Mouse (Mus musculus): Measurements from ENCODE around the gene 1810043G02Rik. TPM values are rescaled to one million over a fixed set of nuclear protein-coding genes. Genes with fewer than 3 reads are reported as not detected.
"Not testable (repeated sequence)": the region's sequence is repeated elsewhere in the genome, so short reads cannot be mapped to it uniquely, and the experiment has no call there.

Gene 1810043G02Rik
- 14.6 TPM for polyA plus RNA-seq (2012; fragmentation: generic; extraction: Trizol)
- long read RNA-seq, experiment 1, partial matches to known transcripts = 2 of 9 reads
- long read RNA-seq, experiment 1, other reads (novel, unspliced or antisense) = 7 of 9 reads
- long read RNA-seq, experiment 2, partial matches to known transcripts = 1 of 12 reads
- long read RNA-seq, experiment 2, other reads (novel, unspliced or antisense) = 10 of 12 reads

DNA sequence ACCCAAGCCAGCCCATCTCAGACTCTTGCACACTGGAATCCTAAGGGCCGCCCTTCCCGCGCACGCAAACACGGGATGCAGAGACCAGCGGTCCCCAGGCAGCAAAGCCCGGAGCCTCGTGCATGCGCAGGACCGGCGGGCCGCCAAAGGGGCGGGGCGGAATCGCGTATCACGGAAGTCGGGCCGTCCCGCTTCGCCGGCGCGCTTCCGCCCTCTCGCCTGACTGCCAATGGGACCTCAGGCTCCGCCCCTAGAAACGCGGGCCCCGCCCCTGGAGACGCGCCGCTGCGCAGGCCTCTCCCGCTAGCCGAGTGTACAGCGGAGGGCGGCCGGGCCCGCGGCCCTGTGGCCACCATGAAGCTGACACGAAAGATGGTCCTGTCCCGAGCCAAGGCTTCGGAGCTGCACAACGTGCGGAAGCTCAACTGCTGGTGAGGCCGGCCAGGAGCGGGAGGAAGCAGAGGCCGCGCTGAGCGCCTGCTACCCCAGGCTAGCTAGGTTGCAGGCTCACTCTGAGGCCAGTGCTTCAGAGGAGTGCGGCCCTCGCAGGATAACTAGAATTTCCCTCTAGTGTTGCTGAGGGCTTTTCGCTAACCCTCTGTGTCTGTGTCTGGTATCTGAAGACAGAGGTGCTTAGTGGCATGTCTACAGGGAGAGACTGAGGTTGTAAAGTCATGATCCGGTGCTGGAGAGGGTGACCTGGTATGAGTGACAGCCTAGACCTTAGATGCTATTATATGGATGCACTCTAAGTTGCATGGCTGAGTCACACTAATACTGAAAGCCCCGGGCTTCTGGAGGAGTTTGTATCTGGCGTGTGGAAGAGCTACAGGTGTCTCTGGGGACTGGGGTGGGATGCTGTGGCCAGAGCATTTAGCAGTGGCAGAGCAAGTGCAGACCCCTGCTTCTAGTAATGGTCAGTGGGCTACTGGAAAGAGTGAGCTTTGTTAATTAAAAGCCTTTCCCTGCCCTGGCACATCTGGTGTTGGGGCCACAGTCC lies at the start of gene 1810043G02Rik:
1810043G02Rik (plus strand) TSS at position 174 of the 1,000 bp plus-strand sequence.
- Histone ChIP-seq H3K4me3 (ENCODE audit: insufficient read depth, poor library complexity, severe bottlenecking) (peak within 1 kb of the TSS; percentile 53), H3K79me2 (ENCODE audit: control insufficient read depth, insufficient read depth) (peaks cover 5% of the 10 kb centered on the region), H3K79me3 (ENCODE audit: low read depth) (no peaks in the 10 kb centered on the region), H3K27me3 (ENCODE audit: control insufficient read depth, insufficient read depth, insufficient read length) (no peaks in the 10 kb centered on the region), H3ac (ENCODE audit: control insufficient read depth, insufficient read length, low read depth) (peak within 1 kb of the TSS; percentile 98), H3K36me3 (ENCODE audit: control insufficient read depth, insufficient read depth) (peaks cover 3% of the 10 kb centered on the region)
- TF ChIP-seq USF1 (IDR thresholded peaks at IDR 0.05; ENCODE audit: low read depth) = no peak
- no peak for TF ChIP-seq MYOG (IDR thresholded peaks at IDR 0.05; ENCODE audit: control insufficient read depth, extremely low read depth, insufficient read length)
- no peak for TF ChIP-seq FOSL1 (IDR thresholded peaks at IDR 0.05; ENCODE audit: insufficient read depth, low read length, poor library complexity, severe bottlenecking)
- peak; percentile 76 for TF ChIP-seq MAX (IDR thresholded peaks at IDR 0.05)
- TF ChIP-seq CEBPB (IDR thresholded peaks at IDR 0.05; ENCODE audit: low read depth) = no peak
- TF ChIP-seq MYOD1 (IDR thresholded peaks at IDR 0.05; ENCODE audit: control insufficient read depth, insufficient read length, low read depth) = no peak
- TF ChIP-seq CTCF (IDR thresholded peaks at IDR 0.05; ENCODE audit: control insufficient read depth, insufficient read depth, insufficient read length) = no peak

DNA sequence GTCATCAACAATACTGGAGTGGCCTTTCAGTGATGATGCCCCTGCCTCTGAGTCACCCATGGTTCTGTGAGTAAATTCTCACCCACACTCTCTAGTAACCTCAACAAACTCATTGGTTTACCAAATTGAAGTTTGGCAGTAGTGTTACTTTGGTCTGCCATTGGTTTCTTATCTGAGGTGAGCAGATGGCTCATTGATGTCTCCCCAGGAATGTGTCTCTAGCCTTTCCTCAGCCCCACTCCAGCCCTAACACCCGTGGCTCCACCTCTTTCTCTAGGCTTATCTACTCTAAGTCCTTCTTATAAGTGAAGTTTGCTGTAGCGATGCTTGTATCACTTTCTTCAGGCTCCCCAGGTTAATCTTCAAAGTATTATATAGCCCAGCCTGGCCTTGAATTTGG lies 38.6 kb upstream of the 1810043G02Rik start:
- Histone ChIP-seq H3K79me2 (ENCODE audit: control insufficient read depth, insufficient read depth) (no peaks in the 10 kb centered on the region), H3K79me3 (ENCODE audit: low read depth) (no peaks in the 10 kb centered on the region), H3K36me3 (ENCODE audit: control insufficient read depth, insufficient read depth) (no peaks in the 10 kb centered on the region), H3K27me3 (ENCODE audit: control insufficient read depth, insufficient read depth, insufficient read length) (peaks cover 16% of the 10 kb centered on the region), H3K4me3 (ENCODE audit: insufficient read depth, poor library complexity, severe bottlenecking) (no peak overlapping the region), H3ac (ENCODE audit: control insufficient read depth, insufficient read length, low read depth) (no peak overlapping the region)
- TF ChIP-seq MAX (IDR thresholded peaks at IDR 0.05) (no peak), MYOG (IDR thresholded peaks at IDR 0.05; ENCODE audit: control insufficient read depth, extremely low read depth, insufficient read length) (no peak), CEBPB (IDR thresholded peaks at IDR 0.05; ENCODE audit: low read depth) (no peak), CTCF (IDR thresholded peaks at IDR 0.05; ENCODE audit: control insufficient read depth, insufficient read depth, insufficient read length) (no peak), MYOD1 (IDR thresholded peaks at IDR 0.05; ENCODE audit: control insufficient read depth, insufficient read length, low read depth) (no peak), USF1 (IDR thresholded peaks at IDR 0.05; ENCODE audit: low read depth) (no peak), FOSL1 (IDR thresholded peaks at IDR 0.05; ENCODE audit: insufficient read depth, low read length, poor library complexity, severe bottlenecking) (no peak)

DNA sequence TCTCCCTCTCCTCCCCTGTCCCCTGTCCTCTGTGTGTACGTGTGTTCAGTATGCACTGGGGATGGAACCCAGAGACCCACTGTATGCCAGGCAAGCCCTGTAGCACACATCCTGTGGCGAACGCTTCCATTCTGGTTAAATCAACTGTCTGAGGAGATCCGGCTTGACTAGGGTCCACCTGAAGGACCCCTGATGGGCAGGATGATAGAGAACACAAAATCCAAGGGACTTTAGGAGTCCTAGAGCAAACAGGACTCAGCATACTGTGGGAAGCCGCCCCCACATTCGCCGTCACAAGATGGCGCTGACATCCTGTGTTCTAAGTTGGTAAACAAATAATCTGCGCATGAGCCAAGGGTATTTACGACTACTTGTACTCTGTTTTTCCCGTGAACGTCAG lies 27.9 kb upstream of the 1810043G02Rik start:
- H3K27me3 ChIP-seq (ENCODE audit: control insufficient read depth, insufficient read depth, insufficient read length) = peaks cover 11% of the 10 kb centered on the region
- not testable (repeated sequence) for H3K4me3 ChIP-seq (ENCODE audit: insufficient read depth, poor library complexity, severe bottlenecking); H3K79me2 ChIP-seq (ENCODE audit: control insufficient read depth, insufficient read depth); H3K36me3 ChIP-seq (ENCODE audit: control insufficient read depth, insufficient read depth); H3K79me3 ChIP-seq (ENCODE audit: low read depth); H3ac ChIP-seq (ENCODE audit: control insufficient read depth, insufficient read length, low read depth)

DNA sequence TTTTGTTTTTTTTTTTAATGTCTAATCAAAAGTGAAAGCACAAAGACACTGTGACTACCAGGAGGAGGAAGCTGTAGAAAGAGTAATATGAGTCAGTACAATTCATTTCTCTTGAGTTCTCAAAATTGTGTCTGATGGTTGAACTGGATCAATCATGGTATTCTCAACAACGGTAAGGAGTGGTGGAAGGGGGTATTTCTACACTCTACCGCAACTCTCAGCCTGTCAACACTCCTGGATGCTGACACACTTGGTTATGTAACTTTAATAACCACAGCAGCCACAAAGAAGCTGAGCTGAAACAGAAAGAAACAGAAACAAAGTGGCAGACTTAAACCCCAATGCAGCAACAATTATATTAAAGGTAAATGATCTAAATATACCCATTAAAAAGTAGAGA lies 15.6 kb upstream of the 1810043G02Rik start:
- H3K27me3 ChIP-seq (ENCODE audit: control insufficient read depth, insufficient read depth, insufficient read length) = peaks cover 7% of the 10 kb centered on the region
- H3K79me2 ChIP-seq (ENCODE audit: control insufficient read depth, insufficient read depth) = no peaks in the 10 kb centered on the region
- no peak for TF ChIP-seq CTCF (IDR thresholded peaks at IDR 0.05; ENCODE audit: control insufficient read depth, insufficient read depth, insufficient read length)
- TF ChIP-seq MAX (IDR thresholded peaks at IDR 0.05) = no peak
- TF ChIP-seq MYOG (IDR thresholded peaks at IDR 0.05; ENCODE audit: control insufficient read depth, extremely low read depth, insufficient read length) = no peak
- no peaks in the 10 kb centered on the region for H3K36me3 ChIP-seq (ENCODE audit: control insufficient read depth, insufficient read depth)
- no peak overlapping the region for H3K4me3 ChIP-seq (ENCODE audit: insufficient read depth, poor library complexity, severe bottlenecking)
- H3ac ChIP-seq (ENCODE audit: control insufficient read depth, insufficient read length, low read depth) = no peak overlapping the region
- no peaks in the 10 kb centered on the region for H3K79me3 ChIP-seq (ENCODE audit: low read depth)

DNA sequence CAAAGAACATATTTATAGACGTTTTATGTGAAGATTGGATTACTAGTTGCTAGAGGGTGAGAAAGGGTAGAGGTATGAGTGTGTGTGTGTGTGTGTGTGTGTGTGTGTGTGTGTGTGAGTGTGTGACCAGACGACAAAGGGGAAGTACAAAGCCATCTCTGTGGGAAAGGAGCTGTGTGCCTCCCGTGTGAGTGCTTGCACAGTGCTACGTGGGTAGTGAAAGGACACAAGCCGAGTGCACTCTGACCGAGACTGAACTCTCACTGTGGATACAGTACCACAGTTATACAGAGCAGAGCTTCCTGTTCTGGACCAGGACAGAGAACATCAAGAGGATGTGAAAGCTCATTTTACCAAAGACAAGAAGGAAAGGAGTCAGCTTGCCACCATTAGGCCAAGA lies 14.4 kb upstream of the 1810043G02Rik start:
- Histone ChIP-seq H3K79me3 (ENCODE audit: low read depth) (no peaks in the 10 kb centered on the region), H3K27me3 (ENCODE audit: control insufficient read depth, insufficient read depth, insufficient read length) (peaks cover 20% of the 10 kb centered on the region), H3ac (ENCODE audit: control insufficient read depth, insufficient read length, low read depth) (no peak overlapping the region), H3K4me3 (ENCODE audit: insufficient read depth, poor library complexity, severe bottlenecking) (no peak overlapping the region), H3K36me3 (ENCODE audit: control insufficient read depth, insufficient read depth) (no peaks in the 10 kb centered on the region), H3K79me2 (ENCODE audit: control insufficient read depth, insufficient read depth) (no peaks in the 10 kb centered on the region)
- no peak for TF ChIP-seq MYOD1 (IDR thresholded peaks at IDR 0.05; ENCODE audit: control insufficient read depth, insufficient read length, low read depth)
- TF ChIP-seq CTCF (IDR thresholded peaks at IDR 0.05; ENCODE audit: control insufficient read depth, insufficient read depth, insufficient read length) = no peak
- no peak for TF ChIP-seq USF1 (IDR thresholded peaks at IDR 0.05; ENCODE audit: low read depth)
- TF ChIP-seq FOSL1 (IDR thresholded peaks at IDR 0.05; ENCODE audit: insufficient read depth, low read length, poor library complexity, severe bottlenecking) = no peak
- TF ChIP-seq MYOG (IDR thresholded peaks at IDR 0.05; ENCODE audit: control insufficient read depth, extremely low read depth, insufficient read length) = no peak
- TF ChIP-seq MAX (IDR thresholded peaks at IDR 0.05) = no peak
- no peak for TF ChIP-seq CEBPB (IDR thresholded peaks at IDR 0.05; ENCODE audit: low read depth)
